Mouse (Mus musculus) left cerebral cortex, postnatal 25 days (tissue): Measurements from ENCODE around the gene Olfr743. TPM values are rescaled to one million over a fixed set of nuclear protein-coding genes. Genes with fewer than 3 reads are reported as not detected.
"Not testable (repeated sequence)": the region's sequence is repeated elsewhere in the genome, so short reads cannot be mapped to it uniquely, and the experiment has no call there.

Source experiments
- DNase-seq, 2 experiments: peaks; one replicate each; pipeline ENCODE4 v3.0.0; 2022; ENCODE audit warnings: low spot score in 2 of 2, mixed read lengths in 1 of 2
- intact Hi-C: fragments of 180-260 bp; cut with DNase I; formaldehyde crosslinking; loops from one replicate; pipeline ENCODE4 v1.15.1; 2025
- total RNA-seq, 2 experiments: library from RNA; stranded (reverse); gene quantifications; 2 replicates each; pipeline ENCODE4 v1.2.3; 2021

The Olfr743 gene
- not detected for total RNA-seq

- intact Hi-C loops: no loop called here
- no peak for DNase-seq
Measured at GRCm38 (mm10) chr14:50521539-50521938, at the start of gene Olfr743. Gene Olfr743 (plus strand): TSS chr14:50521839.

GRCm38 (mm10) chr14:50472438-50472837 lies 49.2 kb upstream of the Olfr743 start, which contains the start of gene Olfr741:
Gene Olfr741 (plus strand): TSS chr14:50472738.
- DNase-seq: no peak
- intact Hi-C loops: no loop called here

GRCm38 (mm10) chr14:50478406-50478805 lies 43.2 kb upstream of the Olfr743 start:
- intact Hi-C loops: no loop called here
- no peak for DNase-seq

GRCm38 (mm10) chr14:50503300-50503699 lies 18.3 kb upstream of the Olfr743 start, which contains the start of gene Olfr742:
Gene Olfr742 (plus strand): TSS chr14:50503600.
- no peak for DNase-seq
- intact Hi-C loops: no loop called here

- intact Hi-C loops: no loop called here
- DNase-seq: no peak
Measured at GRCm38 (mm10) chr14:50552734-50553133, 31.1 kb downstream of the Olfr743 start.

- DNase-seq, intact Hi-C loops: not testable (repeated sequence)
Measured at GRCm38 (mm10) chr14:50573056-50573455, 51.4 kb downstream of the Olfr743 start.

Other genes with a start within 250 kb of the Olfr743 start
- gene Olfr732, start 237.6 kb upstream of the Olfr743 start, total RNA-seq: not detected
- not detected for gene Olfr733, start 220.3 kb upstream of the Olfr743 start, total RNA-seq
- gene Olfr734, start 195.1 kb upstream of the Olfr743 start, total RNA-seq: not detected
- gene Olfr735, start 173.0 kb upstream of the Olfr743 start, total RNA-seq: not detected
- gene Tlr11, start 163.9 kb upstream of the Olfr743 start, total RNA-seq: not detected
- gene Olfr736, start 140.7 kb upstream of the Olfr743 start, total RNA-seq: not detected
- not detected for gene Olfr738, start 114.3 kb upstream of the Olfr743 start, total RNA-seq
- not detected for gene Olfr739, start 103.2 kb upstream of the Olfr743 start, total RNA-seq
- gene Olfr740, start 76.3 kb upstream of the Olfr743 start, total RNA-seq: not detected
- not detected for gene Olfr741, start 49.1 kb upstream of the Olfr743 start, total RNA-seq
- gene Olfr742, start 18.2 kb upstream of the Olfr743 start, total RNA-seq: not detected
- gene Olfr744, start 93.0 kb downstream of the Olfr743 start, total RNA-seq: not detected
- not detected for gene Olfr745, start 117.5 kb downstream of the Olfr743 start, total RNA-seq
- not detected for gene Olfr746, start 125.2 kb downstream of the Olfr743 start, total RNA-seq
- not detected for gene Olfr747, start 171.4 kb downstream of the Olfr743 start, total RNA-seq
- gene Olfr748, start 185.5 kb downstream of the Olfr743 start, total RNA-seq: not detected
- gene Olfr749, start 223.3 kb downstream of the Olfr743 start, total RNA-seq: not detected